Mouse (Mus musculus) kidney, adult 9 months (tissue): ENCODE data around the gene Nxnl1.

Experiments
- DNase-seq: peaks from one replicate; pipeline ENCODE4 v3.0.0; 2022

The Nxnl1 gene

DNA sequence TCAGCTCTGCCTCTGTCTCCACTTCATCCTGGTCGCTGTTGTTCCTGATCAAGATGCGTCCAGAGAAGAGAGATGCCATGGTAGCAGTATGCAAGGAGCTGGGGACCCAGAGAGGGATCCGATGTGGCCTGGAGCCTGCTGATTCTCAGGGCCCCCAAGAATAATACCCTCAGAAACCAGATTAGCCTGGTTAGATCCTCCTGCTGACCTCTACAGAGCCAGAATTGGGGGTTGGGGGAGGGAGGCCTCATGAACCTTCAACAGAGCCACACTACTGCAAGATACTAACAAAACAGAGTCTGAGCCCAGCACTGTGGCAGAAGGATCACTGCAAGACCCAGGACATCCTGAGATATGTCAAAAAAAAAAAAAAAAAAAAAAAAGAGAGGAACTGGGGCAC lies at the start of gene Nxnl1:
Gene Nxnl1, minus strand, starts transcription at position 101 of the 400 bp plus-strand sequence.
- no peak for DNase-seq

DNA sequence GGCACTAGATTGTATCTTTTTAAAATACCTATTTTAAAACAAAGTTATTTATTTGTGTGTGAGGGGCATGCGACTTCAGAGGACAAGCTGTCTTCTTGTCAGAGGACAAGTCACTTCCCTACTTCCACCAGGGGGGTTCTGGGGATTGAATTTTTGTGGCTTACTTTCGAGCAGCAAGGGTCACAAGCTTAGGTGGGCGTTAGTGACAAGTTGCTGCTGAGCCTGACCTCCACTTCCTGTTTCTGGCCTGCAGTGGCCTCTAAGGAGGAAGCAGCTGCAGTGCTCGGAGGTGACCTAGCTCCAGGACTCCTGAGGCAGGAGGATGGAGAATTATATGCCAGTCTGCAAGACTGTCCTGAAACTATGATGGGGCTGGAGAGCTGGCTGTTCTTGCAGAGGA lies 47.0 kb upstream of the Nxnl1 start:
- no peak for DNase-seq

DNA sequence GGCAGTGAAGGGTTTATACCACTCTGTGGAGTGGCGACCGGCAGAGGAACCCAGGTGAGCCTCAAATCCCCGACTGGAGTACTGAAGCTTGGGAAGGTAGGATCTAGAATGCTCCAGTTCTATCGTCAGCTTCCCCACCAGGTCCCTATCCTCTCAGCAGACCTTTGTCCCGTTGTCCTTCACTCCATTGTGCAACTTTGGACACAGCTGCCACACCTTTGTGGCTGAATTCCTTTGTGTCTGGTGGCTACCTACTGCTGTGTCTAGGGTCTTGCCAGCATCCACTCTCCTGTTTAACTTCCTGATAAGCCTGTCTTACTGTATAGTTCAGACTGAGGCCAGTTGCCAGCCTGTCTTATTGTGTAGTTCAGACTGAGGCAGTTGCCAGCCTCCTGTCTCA lies 45.7 kb upstream of the Nxnl1 start:
- DNase-seq, result no peak

DNA sequence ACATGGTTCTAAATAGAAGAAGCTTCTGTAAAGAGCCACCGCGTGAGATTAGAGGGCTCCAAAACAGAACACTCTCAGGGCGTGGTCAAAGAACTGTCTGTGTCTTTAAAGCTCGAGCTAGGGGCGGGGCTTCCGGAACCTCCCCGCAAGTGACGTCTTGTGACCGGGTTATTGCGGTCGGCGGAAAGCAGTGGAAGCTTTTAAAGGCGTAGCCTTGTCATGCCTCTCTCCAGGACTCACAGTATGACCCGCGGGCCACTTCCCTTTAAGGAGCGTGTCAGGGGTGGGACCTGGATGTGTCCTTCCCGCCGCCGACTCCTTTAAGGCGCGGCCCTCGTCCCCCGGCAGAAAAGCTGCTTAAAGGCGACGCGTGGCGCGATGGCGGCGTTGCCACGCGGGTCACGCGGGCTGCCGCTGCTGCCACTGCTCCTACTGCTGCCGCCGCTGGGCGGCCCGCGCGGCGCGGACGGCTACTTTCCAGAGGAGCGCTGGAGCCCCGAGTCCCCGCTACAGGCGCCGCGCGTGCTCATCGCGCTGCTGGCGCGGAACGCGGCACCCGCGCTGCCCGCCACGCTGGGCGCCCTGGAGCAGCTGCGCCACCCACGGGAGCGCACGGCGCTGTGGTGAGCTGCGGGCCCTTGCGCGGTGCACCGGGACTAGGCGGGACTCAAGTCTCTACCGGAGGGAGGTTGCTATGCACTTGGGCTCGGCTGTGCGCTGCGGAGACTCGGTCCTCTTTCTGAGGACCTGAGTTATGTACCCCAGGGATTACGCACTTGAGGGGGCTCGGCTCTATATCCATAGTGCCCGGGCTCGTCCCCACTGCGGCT lies 44.6 kb upstream of the Nxnl1 start, which contains the start of gene Colgalt1:
Gene Colgalt1, plus strand, starts transcription at position 177 of the 830 bp plus-strand sequence.
- peak; percentile 99 for DNase-seq

DNA sequence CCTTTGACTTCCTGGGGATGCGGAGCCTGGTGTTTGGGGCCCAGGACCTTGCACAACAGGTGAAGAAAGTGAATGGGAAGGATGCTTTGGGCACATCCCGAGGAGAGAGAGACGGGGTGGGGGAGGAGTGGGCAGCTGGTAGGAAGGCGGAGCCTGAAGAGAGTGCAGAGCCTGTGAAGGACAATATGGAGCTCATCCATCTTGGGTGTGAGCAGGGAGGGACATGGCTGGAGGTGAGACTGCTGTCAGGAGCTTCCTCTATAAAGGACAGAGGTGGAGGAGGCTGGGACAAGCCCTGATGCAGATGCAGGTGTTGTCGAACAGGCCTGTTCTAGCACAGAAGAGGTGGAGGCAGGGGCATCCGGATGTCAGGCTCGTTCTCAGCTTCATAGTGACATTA lies 37.6 kb upstream of the Nxnl1 start:
- no peak for DNase-seq

GRCm38 (mm10) chr8:71602666-71603334 lies 36.4 kb upstream of the Nxnl1 start:
- DNase-seq, result peak; percentile 93

GRCm38 (mm10) chr8:71601939-71602665 lies 35.7 kb upstream of the Nxnl1 start:
- no peak for DNase-seq

GRCm38 (mm10) chr8:71598841-71599240 lies 32.4 kb upstream of the Nxnl1 start:
- no peak for DNase-seq

- DNase-seq, result no peak
These were observed 32.0 kb upstream of the Nxnl1 start for GRCm38 (mm10) chr8:71598375-71598774.

DNA sequence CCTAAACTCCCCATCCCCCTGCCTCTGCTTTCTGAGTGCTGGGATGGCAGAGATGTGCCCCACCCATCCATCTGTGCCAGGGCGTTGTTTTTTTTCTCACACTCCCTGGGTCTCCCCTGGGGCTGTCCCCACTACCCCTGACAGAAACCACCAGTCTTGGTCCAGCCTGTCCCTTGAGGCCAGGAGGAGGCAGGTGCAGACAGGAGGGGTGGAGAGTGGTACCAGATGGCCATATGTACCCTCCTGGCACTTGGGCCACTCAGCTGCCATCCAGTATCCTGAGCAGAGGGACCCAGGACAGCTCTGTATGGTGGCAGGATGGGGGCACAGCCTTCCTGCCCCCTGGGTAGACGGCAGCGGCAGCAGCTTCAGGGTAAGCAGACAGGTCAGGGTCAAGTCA lies 31.1 kb upstream of the Nxnl1 start, which contains the start of gene Fam129c:
Gene Fam129c, plus strand, starts transcription at position 198 of the 400 bp plus-strand sequence.
- DNase-seq, result no peak

DNA sequence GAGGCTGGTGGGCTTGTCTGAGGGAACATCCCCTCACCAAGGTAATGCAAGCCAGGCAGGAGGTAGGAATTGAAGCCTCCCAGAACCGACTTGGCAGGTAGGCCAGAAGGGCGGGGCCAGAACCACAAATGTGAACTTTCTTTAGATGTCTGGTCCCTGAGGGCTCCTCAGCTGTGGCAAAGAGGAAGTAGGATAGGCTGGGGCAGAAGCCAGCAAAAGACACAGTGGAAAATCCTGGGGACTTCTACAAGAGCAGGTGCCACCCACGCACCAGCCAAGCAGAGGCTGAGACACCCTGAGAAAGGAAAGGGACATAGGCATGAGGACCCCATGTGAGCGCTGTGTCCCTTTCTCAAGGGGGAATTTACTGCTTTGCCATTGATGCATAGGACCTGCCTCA lies 30.4 kb upstream of the Nxnl1 start:
- no peak for DNase-seq

DNA sequence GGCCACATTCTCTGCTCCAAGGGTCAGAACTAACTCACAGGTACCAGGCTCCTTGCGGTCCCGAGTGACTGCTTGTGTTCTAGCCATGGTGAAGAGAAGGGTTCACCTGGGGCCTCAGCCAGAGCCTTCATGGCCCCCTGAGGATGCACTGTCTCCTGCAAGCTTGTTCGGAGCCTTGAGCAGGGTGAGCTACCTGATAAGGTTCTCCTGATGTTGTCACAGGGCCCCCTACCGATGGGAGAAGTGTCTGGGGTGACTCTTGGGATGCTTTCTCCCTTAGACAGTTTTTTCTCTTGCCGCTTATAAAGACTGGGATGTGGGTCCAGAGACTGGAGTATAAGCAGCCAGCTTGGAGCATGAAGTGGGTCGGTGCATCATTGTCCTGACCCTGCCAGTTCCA lies 30.0 kb upstream of the Nxnl1 start:
- no peak for DNase-seq

- peak; percentile 89 for DNase-seq
These were observed 29.5 kb upstream of the Nxnl1 start for GRCm38 (mm10) chr8:71595862-71596261.

GRCm38 (mm10) chr8:71594324-71594722 lies 27.9 kb upstream of the Nxnl1 start:
- DNase-seq, result no peak

GRCm38 (mm10) chr8:71593556-71594323 lies 27.3 kb upstream of the Nxnl1 start:
- no peak for DNase-seq

DNA sequence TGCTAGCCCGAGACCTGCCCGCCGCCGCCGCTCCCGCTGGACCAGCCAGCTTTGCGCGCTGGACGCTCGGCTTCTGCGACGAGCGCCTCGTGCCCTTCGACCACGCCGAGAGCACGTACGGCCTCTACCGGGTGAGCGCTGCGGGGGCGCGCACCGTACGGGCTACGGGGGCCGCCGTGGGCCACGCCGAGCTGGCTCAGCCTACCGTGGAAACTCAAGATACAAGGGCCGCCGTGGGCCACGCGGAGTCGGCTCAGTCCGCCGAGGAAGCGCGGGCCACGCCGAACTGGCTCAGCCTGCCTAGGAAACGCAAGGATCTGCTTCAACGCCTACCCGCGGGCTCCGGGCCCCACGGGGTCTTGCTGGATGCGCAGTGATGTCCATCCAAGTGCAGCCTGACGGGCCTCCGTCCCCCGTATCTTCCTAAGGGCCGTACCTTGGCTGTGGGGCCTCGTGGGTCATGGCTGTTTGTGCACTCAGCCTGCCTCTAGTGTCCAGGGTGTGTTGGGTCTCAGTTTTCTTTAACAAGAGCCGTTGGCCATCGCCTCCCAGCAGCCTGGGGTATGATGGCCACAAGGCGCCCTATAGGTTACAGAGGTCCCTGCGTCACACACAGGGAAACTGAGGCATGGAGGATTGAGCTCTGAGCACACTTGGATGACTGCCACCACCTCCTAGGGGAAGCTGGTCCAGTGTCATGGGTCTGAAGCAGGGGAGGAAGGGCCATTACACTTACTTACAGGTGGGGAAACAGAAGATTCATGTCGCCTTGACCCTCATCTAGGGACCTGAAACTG lies 26.2 kb upstream of the Nxnl1 start:
- peak; percentile 86 for DNase-seq

DNA sequence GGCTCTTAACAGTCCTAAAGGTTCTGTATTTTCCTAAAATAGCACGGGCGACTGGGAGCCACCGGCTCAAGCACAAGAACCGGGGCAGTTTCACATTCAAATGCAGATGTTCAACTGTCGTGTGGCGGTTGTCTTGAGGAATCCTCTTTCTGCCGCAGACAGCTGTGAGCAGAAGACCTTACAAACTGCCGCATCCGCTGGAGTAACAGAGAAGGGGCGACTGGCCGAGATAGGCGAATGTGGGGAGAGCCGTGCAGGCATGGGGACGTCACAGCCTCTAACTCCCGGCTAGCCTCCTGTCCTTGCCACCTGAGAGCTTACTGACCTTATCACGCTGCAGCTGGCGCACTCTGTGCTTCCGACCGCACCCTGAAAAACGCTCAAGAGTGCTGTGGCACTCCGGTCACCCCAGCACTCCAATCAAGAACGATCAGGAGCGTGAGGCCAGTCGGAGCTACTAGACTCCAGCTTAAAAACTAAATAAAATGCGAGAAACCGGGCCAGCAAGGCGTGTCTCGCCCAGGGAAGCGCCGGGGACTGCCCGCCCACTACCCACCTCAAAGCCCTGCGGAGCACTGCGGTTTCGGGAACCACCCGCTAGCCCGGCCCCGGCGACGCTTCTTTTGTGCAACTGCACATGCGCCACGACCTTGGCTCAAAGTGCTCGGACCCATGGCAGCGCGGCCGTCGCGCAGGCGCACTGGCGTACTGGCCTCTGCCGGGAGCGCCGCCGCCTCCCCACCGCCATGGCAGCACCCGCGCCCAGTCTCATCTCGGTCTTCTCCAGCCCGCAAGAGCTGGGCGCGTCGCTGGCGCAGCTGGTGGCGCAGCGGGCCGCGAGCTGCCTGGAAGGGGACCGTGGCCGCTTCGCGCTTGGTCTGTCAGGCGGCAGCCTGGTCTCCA lies 25.3 kb upstream of the Nxnl1 start, which contains the start of gene Pgls:
Gene Pgls, plus strand, starts transcription at position 706 of the 903 bp plus-strand sequence.
- DNase-seq, result peak; percentile 96

DNA sequence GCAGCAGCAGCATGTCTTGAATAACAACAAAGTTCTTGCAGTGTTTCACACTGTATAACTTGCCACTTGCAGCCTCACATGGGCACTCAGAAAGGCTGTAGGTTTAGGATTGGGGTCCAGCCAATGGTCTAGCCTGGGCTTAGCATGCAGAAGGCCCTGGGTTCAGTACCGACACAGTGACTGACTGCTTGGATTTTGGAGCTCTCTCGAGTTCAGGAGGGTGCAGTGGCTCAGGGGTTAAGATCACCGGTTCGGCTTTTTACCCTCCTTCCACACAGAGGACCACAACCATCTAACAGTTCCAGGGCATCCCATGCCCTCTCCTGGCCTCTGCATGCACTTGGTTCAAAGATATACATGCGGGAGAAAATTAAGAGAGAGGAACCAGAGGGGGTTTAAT lies 24.6 kb upstream of the Nxnl1 start:
- DNase-seq, result no peak

GRCm38 (mm10) chr8:71588762-71589161 lies 22.4 kb upstream of the Nxnl1 start:
- DNase-seq, result no peak

DNA sequence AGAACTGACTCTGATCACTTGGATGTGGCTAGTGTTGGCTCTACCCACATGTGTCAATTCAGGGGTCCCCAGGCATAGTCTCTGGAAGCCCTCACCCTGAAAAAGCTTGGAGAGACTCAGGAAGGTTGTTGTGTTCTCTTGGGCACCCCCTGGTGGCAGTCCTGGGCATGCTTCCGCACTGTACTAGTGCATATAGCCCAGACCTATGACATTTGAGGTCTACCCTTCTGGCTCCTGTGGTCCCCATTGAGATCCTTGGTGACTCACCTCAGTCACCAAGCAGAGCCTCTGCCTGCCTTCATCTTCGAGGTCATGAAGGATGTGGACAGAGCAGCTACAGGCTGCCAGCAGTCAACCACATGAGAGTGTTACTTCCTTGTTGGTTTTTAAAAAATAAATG lies 20.5 kb upstream of the Nxnl1 start:
- DNase-seq, result peak; percentile 72

- DNase-seq, result no peak
These were observed 13.8 kb upstream of the Nxnl1 start for GRCm38 (mm10) chr8:71580201-71580600.
